Mouse (Mus musculus) lung, postnatal 10 days (tissue): Measurements from ENCODE around the gene Kcna3.

Experiments
- DNase-seq: peaks from one replicate; pipeline ENCODE4 v3.0.0; 2021

Kcna3 gene

DNA sequence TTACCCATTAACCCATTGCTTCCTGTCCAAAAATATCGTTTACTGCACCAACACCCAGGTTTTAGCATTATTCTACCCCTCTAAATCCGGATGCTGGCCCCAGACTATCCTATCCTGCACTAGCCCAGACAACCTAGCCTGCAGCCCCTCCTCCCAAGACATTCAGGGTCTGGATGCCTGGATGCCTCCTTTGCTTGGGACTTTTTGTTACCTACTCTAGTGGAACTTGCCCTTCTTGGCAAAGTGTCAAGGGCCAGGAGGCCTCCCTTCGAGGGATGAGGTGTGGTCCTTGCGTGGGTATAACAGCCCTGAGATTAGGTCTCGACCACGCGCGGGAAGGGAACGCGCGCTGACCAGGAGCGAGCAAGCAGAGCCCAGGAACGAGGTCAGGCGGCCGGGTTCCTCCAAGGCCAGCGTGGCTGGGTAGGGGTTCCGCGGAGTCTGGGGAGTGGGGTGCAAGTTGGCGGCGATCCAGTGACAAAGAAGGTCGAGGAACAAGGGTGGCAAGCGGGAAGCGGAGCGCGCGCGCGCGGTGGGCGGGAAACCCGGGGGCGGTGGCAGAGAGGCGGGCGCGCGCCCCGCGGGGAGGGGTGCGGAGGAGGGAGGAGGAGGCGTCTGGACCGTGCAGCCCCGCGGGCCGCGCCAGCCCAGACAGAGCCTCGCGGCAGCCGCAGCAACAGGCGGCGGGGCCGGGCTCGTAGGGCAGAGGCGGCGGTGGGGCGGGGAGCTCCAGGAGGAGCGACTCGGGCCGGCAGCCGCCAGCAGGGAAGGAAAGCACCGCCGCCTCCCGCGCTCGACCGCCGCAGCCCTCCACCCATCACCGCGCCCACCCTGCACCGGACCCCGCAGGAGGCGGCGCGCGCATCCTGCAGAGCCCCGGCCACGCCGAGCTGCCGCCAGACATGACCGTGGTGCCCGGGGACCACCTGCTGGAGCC lies at the start of gene Kcna3:
Gene Kcna3, plus strand, starts transcription at position 649 of the 937 bp plus-strand sequence.
- peak; percentile 75 for DNase-seq

DNA sequence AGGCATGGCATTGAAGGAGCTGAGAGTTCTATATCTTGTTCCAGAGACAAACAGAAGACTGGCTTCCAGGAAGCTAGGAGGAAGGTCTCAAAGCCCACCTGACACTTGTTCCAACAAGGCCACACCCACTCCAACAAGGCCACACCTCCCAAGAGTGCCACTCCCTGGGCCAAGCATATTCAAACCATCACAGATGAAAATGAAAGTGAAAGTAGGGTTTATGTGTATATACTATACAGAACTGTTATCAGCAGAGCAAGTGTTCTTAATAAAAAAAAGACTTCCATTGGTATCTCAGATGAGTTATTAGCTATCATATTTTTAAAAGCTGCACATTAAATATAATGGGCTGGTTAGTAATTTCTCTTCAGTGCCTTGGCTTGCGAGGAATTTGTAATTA lies 44.6 kb upstream of the Kcna3 start:
- no peak for DNase-seq

- no peak for DNase-seq
Measured at GRCm38 (mm10) chr3:106995347-106995746, 40.6 kb upstream of the Kcna3 start.

- peak; percentile 1 for DNase-seq
Measured at GRCm38 (mm10) chr3:106996186-106996585, 39.8 kb upstream of the Kcna3 start.

- no peak for DNase-seq
Measured at GRCm38 (mm10) chr3:106998370-106998769, 37.6 kb upstream of the Kcna3 start.

DNA sequence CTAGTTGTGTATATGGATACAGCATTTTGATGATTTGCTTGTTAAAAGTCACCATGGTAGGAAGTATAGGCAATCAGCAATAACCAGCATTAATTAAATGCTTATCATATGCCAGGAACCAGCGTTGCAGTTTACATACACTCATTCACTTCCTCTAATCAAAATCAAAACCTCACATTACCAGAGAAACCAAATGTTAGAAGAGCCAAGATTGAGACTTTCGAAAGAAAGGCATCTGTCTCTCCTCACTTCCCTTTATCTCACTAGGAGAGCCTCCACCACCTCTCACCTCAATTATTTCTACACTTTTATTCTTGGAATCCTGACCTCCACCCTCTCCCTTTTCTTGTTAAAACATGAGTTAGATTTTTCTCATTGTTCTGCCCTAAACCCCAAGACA lies 35.8 kb upstream of the Kcna3 start:
- no peak for DNase-seq

DNA sequence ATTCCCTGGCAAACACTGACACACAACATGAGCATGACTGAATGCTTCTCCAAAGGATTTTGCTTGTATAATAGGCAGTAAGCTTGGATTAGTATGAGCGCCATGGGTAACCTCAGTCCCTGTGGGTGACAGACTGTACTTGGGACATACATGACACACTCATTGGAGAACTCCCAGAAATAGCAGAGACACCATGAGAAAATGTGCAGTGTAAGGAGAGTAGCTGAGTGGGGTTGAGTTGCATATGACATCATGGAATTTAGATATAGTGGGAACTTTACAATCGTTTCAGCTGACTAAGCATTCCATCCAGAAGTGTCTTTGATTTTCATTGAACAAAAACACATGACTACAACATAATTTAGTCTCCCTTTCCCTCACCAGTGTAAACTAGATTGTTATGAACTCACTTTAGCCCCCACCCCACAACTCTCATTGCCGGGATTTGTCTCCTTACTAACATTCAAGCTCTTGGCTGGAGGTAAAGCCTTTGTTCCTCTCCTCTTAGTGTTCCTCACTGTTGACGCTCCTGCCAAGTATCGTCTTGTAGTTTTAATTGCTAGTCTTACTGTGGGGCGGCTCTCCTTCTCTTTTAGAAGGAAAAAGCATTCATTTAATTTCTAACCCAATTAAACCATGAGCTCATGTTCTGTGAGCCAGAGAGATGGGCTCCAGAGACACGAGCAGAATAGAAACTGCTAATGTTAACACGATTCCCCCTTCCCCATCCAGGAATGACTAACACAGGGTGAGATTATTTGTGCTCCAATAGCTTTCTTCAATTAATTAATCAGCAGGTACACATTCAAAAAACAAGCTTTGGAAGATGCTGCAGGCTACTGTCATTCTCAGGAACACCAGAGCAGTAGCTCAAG lies 33.5 kb upstream of the Kcna3 start:
- no peak for DNase-seq

GRCm38 (mm10) chr3:107009329-107010076 lies 26.5 kb upstream of the Kcna3 start:
- no peak for DNase-seq

DNA sequence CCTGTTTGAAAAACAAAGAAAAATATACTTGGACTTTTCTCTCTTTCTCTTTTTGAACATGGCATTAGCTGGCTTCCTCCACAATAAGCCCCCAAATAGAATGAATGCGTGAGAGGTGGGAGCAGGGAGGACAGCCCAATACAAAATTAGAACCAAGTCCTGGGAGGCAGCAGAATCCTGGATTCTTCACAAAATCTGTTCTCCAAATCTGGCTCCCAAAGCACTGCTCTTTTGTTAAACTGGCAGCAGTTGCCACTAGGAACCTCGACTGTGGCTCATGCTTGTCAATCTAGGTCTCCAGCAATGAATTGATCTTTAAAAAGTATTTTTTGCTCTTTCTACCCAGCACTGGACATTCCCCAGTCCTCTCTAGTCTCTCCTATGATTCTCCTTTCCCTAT lies 17.7 kb upstream of the Kcna3 start:
- no peak for DNase-seq

DNA sequence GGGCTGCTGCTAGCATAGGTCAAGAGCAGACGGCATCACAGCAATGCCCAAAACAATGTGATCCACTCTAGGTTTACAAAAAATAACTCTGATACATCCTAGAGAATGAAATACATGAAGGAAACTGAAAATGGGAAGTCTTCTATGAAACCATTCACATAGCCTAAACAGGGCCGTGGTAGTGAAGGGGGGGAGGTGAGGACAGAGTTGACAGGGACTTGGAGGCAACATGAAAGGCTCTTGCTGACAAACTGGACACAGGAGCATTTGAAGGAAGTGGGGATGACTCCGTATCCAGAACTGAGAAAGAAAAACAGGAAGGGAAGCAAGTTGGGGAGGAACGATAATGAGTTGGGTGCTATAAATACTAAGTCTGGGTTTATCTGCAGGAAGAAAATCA lies 4.4 kb upstream of the Kcna3 start:
- DNase-seq: no peak

DNA sequence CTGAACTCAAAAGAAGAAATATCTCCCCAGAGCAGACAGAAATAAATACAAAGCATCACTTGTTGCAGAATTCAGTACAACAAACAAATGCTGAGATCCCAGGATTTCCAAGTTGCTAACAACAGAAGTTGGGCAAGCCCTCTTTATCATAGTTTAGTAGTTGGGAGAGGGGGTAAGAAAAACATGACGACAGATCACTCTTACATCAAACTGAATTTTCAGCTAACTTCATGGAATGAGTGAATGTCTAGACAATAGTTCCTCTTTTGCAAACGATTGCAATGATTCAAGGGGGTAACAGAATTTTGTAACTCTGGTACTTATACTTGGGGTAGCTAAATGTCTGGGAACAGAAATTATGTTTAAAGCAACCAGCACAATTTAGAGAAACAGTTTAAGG lies 1.2 kb upstream of the Kcna3 start:
- DNase-seq: no peak

- DNase-seq: peak; percentile 7
Measured at GRCm38 (mm10) chr3:107036458-107037039, 580 bp downstream of the Kcna3 start.

- no peak for DNase-seq
Measured at GRCm38 (mm10) chr3:107037105-107037504, 1.1 kb downstream of the Kcna3 start.

DNA sequence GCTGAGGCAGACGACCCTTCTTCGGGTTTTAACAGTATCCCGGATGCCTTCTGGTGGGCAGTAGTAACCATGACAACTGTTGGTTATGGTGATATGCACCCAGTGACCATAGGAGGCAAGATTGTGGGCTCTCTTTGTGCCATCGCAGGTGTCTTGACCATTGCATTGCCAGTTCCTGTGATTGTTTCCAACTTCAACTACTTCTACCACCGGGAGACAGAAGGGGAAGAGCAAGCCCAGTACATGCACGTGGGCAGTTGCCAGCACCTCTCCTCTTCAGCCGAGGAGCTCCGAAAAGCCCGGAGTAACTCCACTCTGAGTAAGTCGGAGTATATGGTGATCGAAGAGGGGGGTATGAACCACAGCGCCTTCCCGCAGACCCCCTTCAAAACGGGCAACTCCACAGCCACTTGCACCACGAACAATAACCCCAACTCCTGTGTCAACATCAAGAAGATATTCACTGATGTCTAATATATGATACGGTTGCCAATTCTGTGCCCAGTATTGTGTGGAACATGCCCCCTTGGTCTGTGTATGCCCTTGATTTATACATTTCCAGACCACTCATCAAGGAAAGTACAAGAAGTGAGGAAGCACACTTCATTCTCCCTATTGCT lies 1.7 kb downstream of the Kcna3 start:
- DNase-seq: no peak

- no peak for DNase-seq
Measured at GRCm38 (mm10) chr3:107038156-107038536, 2.2 kb downstream of the Kcna3 start.

DNA sequence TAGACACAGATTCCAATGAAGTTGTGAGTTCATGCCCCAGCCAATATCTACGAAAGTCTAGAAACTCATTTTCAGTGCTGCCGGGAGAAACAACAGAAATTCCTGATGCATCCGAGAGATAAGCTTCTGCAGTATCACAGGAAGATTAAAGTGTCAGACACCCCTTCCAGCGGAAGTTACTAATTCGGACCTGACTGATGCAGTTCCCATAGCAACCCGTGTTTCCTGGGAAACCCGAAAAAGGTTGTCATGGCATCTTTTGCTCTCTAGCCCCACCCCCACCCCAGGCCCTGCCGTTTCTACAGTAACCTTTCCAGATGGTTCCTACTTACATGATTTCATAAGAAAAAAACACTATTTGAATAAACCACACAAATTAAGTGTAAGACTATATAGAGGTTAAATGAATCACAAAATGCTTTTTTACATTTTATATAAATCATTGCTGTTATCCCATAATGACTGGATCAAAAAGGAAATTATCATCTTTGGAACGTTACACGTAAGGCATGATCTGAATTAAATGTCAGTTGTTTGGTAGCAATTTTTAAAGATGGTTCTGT lies 2.8 kb downstream of the Kcna3 start:
- no peak for DNase-seq

DNA sequence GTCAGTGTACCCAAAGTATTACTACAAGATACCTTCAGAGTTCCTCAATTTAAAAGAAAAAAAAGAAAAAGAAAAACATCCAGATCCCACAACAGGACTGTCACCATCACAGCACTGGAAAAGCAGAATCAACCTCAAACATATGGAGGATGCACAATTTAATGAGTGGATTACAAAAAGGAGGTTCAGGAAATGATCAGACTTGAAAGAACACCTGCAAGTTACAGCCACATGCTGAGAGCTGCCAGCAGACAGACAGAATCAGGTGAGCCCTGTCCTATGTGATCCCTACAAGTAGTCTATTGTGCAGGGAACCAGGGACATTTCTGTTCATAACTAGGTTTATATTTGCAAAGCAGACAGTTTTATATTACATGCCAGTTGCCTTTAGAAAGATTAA lies 3.3 kb downstream of the Kcna3 start:
- DNase-seq: no peak

DNA sequence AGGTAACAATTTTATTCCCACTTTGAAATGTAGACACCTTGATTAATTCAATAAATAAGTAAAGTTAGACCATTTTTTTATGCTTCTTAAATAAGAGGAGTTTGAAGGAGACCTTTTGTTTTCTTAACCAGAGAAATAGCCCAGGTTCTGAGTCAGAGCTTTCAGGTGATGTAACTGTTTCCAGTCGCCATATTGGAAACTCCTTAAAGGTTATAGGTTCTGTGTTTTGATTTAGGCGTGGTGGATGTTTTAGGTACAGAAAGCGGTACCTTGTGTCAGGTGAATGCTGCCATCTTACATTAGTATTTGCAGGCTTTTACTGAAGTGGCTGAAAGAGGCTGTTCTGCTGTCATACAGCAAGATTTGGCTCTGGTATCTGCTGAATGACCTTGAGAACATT lies 4.4 kb downstream of the Kcna3 start:
- no peak for DNase-seq

DNA sequence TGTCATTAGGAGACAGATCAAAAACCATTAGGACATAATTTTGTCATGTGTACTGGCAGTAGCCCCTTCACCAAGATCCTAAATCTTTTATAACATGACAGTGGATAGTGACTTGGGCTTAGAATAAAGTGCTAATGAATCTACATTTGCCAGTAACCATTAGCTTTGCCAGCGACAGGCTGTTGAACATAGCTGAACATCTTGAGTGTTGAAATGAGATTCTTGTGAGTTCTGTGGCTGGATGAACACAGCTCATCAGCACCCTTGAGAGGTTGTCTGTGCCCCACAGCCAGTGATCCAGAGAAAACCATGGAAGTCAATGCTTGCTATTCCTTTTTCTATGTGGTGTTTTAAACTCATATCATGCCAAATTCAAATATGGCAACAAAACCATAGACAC lies 5.7 kb downstream of the Kcna3 start:
- no peak for DNase-seq

- DNase-seq: no peak
Measured at GRCm38 (mm10) chr3:107061468-107061867, 25.5 kb downstream of the Kcna3 start.

GRCm38 (mm10) chr3:107062771-107063170 lies 26.8 kb downstream of the Kcna3 start:
- DNase-seq: no peak
